Mouse (Mus musculus) midbrain, embryonic 10.5 days (tissue): ENCODE measurements around the gene Xrcc3. TPM values are rescaled to one million over a fixed set of nuclear protein-coding genes. Genes with fewer than 3 reads are reported as not detected.

Experiments used
- DNase-seq: peaks from one replicate; pipeline ENCODE4 v3.0.0-alpha.2; 2017; ENCODE audit warnings: low spot score
- H3K27ac ChIP-seq: fragments of 300-500 bp; sonication (generic); replicated peaks from 2 replicates; pipeline ENCODE4 v1.5.1; 2016; ENCODE audit warnings: mild to moderate bottlenecking
- H3K27me3 ChIP-seq: fragments of 300-500 bp; sonication (generic); 2 replicates; pipeline ENCODE4 v1.6.1; 2016; ENCODE audit warnings: low read depth, mild to moderate bottlenecking; ENCODE audit not compliant: poor library complexity, severe bottlenecking
- H3K36me3 ChIP-seq: fragments of 300-500 bp; sonication (generic); 2 replicates; pipeline ENCODE4 v1.6.1; 2016; ENCODE audit warnings: mild to moderate bottlenecking, moderate library complexity
- H3K4me1 ChIP-seq: fragments of 300-500 bp; sonication (generic); 2 replicates; pipeline ENCODE4 v1.6.1; 2016
- H3K4me3 ChIP-seq: fragments of 300-500 bp; sonication (generic); 2 replicates; pipeline ENCODE4 v1.5.1; 2016; ENCODE audit warnings: mild to moderate bottlenecking, moderate library complexity
- H3K9me3 ChIP-seq: fragments of 300-500 bp; sonication (generic); replicated peaks from 2 replicates; pipeline ENCODE4 v1.6.1; 2016; ENCODE audit warnings: mild to moderate bottlenecking
- WGBS: fragments of 180-500 bp; shearing (Covaris S2); methylation state at CpG from one replicate; pipeline ENCODE4 v1.1.7; 2016; 5-methylcytosine and 5-hydroxymethylcytosine counted together
- polyA plus RNA-seq: library from polyadenylated mRNA; unstranded; fragments of >200 nt; fragmentation: Nextera tagmentation; extraction: Ambion mirVana; gene quantifications from 2 replicates; pipeline ENCODE4 v1.2.1, GENCODE M21; 2016

Xrcc3 gene
- polyA plus RNA-seq, 1 experiment from 2014 or later = 16.7 TPM

GRCm38 (mm10) chr12:111768322-111768928, 45.2 kb downstream of the Xrcc3 start:
- WGBS = 95% methylated on average over 10 of the region's 10 CpGs
- H3K9me3 ChIP-seq = no peaks in the 10 kb centered on the region
- H3K27ac ChIP-seq = no peak overlapping the region
- peaks cover 61% of the 10 kb centered on the region for H3K4me1 ChIP-seq
- no peak for DNase-seq
- H3K36me3 ChIP-seq = peaks cover 48% of the 10 kb centered on the region
- H3K27me3 ChIP-seq = no peaks in the 10 kb centered on the region
- no peak overlapping the region for H3K4me3 ChIP-seq

- peak overlapping the region; percentile 42 for H3K4me3 ChIP-seq
These were observed 47.1 kb downstream of the Xrcc3 start for GRCm38 (mm10) chr12:111766313-111767236.

GRCm38 (mm10) chr12:111762620-111763280, 50.9 kb downstream of the Xrcc3 start:
- DNase-seq = no peak
- Histone ChIP-seq H3K4me3 (no peak overlapping the region), H3K4me1 (peaks cover 92% of the 10 kb centered on the region), H3K36me3 (peaks cover 30% of the 10 kb centered on the region), H3K27ac (no peak overlapping the region), H3K27me3 (peaks cover 2% of the 10 kb centered on the region; the same call in 1 of the 2 replicates), H3K9me3 (no peaks in the 10 kb centered on the region)
- WGBS = 95% methylated on average over 13 of the region's 13 CpGs

More at GRCm38 (mm10) chr12:111766313-111767236, 47.1 kb downstream of the Xrcc3 start:
- H3K27ac ChIP-seq = peak overlapping the region; percentile 81
- no peaks in the 10 kb centered on the region for H3K9me3 ChIP-seq
- H3K27me3 ChIP-seq = no peaks in the 10 kb centered on the region
- peak; percentile 76 for DNase-seq
- peaks cover 78% of the 10 kb centered on the region for H3K4me1 ChIP-seq
- 25% methylated on average over 16 of the region's 16 CpGs for WGBS
- peaks cover 45% of the 10 kb centered on the region for H3K36me3 ChIP-seq

GRCm38 (mm10) chr12:111760306-111760908, 53.3 kb downstream of the Xrcc3 start:
- 80% methylated on average over 7 of the region's 7 CpGs for WGBS
- DNase-seq = no peak
- Histone ChIP-seq H3K27me3 (peaks cover 12% of the 10 kb centered on the region; the same call in 1 of the 2 replicates), H3K4me3 (peak overlapping the region; percentile 89), H3K9me3 (no peaks in the 10 kb centered on the region), H3K4me1 (peaks cover 74% of the 10 kb centered on the region), H3K36me3 (peaks cover 24% of the 10 kb centered on the region), H3K27ac (peak overlapping the region; percentile 95; the same call in 1 of the 2 replicates)

GRCm38 (mm10) chr12:111759176-111760061, 54.3 kb downstream of the Xrcc3 start:
- peak overlapping the region; percentile 95 for H3K27ac ChIP-seq
- peaks cover 66% of the 10 kb centered on the region for H3K4me1 ChIP-seq
- H3K36me3 ChIP-seq = peaks cover 24% of the 10 kb centered on the region
- H3K27me3 ChIP-seq = peaks cover 12% of the 10 kb centered on the region; the same call in 1 of the 2 replicates
- H3K9me3 ChIP-seq = no peaks in the 10 kb centered on the region
- H3K4me3 ChIP-seq = peak overlapping the region; percentile 89
- 2% methylated on average over 35 of the region's 35 CpGs for WGBS
- peak; percentile 65 for DNase-seq

- H3K9me3 ChIP-seq = no peaks in the 10 kb centered on the region
- H3K27ac ChIP-seq = peak within 1 kb of the TSS; percentile 95
- H3K36me3 ChIP-seq = peaks cover 17% of the 10 kb centered on the region
- DNase-seq = peak; percentile 81
- WGBS = 1% methylated on average over 85 of the region's 85 CpGs
- peak within 1 kb of the TSS; percentile 89 for H3K4me3 ChIP-seq
- H3K4me1 ChIP-seq = peaks cover 61% of the 10 kb centered on the region
- H3K27me3 ChIP-seq = peaks cover 12% of the 10 kb centered on the region; the same call in 1 of the 2 replicates
These were observed 55.1 kb downstream of the Xrcc3 start, which contains the start of gene Klc1 for GRCm38 (mm10) chr12:111758381-111759175. TSS of gene Klc1 (plus strand) at chr12:111758849.

- peaks cover 12% of the 10 kb centered on the region; the same call in 1 of the 2 replicates for H3K27me3 ChIP-seq
- H3K27ac ChIP-seq = peak overlapping the region; percentile 95
- 61% methylated on average over 10 of the region's 10 CpGs for WGBS
- H3K4me1 ChIP-seq = peaks cover 53% of the 10 kb centered on the region
- peak overlapping the region; percentile 89 for H3K4me3 ChIP-seq
- H3K9me3 ChIP-seq = no peaks in the 10 kb centered on the region
- H3K36me3 ChIP-seq = peaks cover 9% of the 10 kb centered on the region
- no peak for DNase-seq
These were observed 55.9 kb downstream of the Xrcc3 start for GRCm38 (mm10) chr12:111757561-111758325.

GRCm38 (mm10) chr12:111756698-111757082, 57.0 kb downstream of the Xrcc3 start:
- no peak for DNase-seq
- Histone ChIP-seq H3K36me3 (no peaks in the 10 kb centered on the region), H3K27me3 (peaks cover 12% of the 10 kb centered on the region; the same call in 1 of the 2 replicates), H3K27ac (no peak overlapping the region), H3K4me3 (no peak overlapping the region), H3K9me3 (no peaks in the 10 kb centered on the region), H3K4me1 (peaks cover 44% of the 10 kb centered on the region)
- 50% methylated on average over 5 of the region's 5 CpGs for WGBS

GRCm38 (mm10) chr12:111756082-111756697, 57.5 kb downstream of the Xrcc3 start:
- Histone ChIP-seq H3K27me3 (peaks cover 12% of the 10 kb centered on the region; the same call in 1 of the 2 replicates), H3K27ac (no peak overlapping the region), H3K4me1 (peaks cover 39% of the 10 kb centered on the region), H3K9me3 (no peaks in the 10 kb centered on the region), H3K36me3 (no peaks in the 10 kb centered on the region), H3K4me3 (no peak overlapping the region)
- 72% methylated on average over 4 of the region's 4 CpGs for WGBS
- DNase-seq = no peak

- no peaks in the 10 kb centered on the region for H3K9me3 ChIP-seq
- peaks cover 29% of the 10 kb centered on the region for H3K4me1 ChIP-seq
- 75% methylated on average over 2 of the region's 2 CpGs for WGBS
- H3K27me3 ChIP-seq = peaks cover 12% of the 10 kb centered on the region; the same call in 1 of the 2 replicates
- no peak for DNase-seq
- H3K4me3 ChIP-seq = no peak overlapping the region
- no peaks in the 10 kb centered on the region for H3K36me3 ChIP-seq
- no peak overlapping the region for H3K27ac ChIP-seq
These were observed 58.4 kb downstream of the Xrcc3 start for GRCm38 (mm10) chr12:111755231-111755630.
